Mouse (Mus musculus) forebrain, embryonic 16.5 days (tissue): ENCODE measurements around the gene Dcps. TPM values are rescaled to one million over a fixed set of nuclear protein-coding genes. Genes with fewer than 3 reads are reported as not detected.
A peak's percentile ranks its signal among the peaks of the same experiment; 100 is the strongest.

Source experiments
- ATAC-seq: fragments of 200-750 bp; cut with Nextera tagmentation; 2 replicates; pipeline ENCODE4 v1.8.0; 2017; ENCODE audit warnings: mild to moderate bottlenecking, moderate library complexity
- H3K27ac ChIP-seq: fragments of 300-500 bp; sonication (generic); 2 replicates; pipeline ENCODE4 v1.5.1; 2014; ENCODE audit warnings: low read length, control low read depth
- H3K27me3 ChIP-seq: fragments of 300-500 bp; sonication (generic); replicated peaks from 2 replicates; pipeline ENCODE4 v1.6.1; 2014; ENCODE audit warnings: low read length; ENCODE audit not compliant: control insufficient read depth, insufficient read depth
- H3K36me3 ChIP-seq: fragments of 300-500 bp; sonication (generic); 2 replicates; pipeline ENCODE4 v1.6.1; 2014; ENCODE audit not compliant: control insufficient read depth, insufficient read depth
- H3K4me1 ChIP-seq: fragments of 300-500 bp; sonication (generic); replicated peaks from 2 replicates; pipeline ENCODE4 v1.6.1; 2014; ENCODE audit warnings: low read length; ENCODE audit not compliant: control insufficient read depth, insufficient read depth
- H3K4me2 ChIP-seq: fragments of 300-500 bp; sonication (generic); 2 replicates; pipeline ENCODE4 v1.6.1; 2014; ENCODE audit warnings: mild to moderate bottlenecking, low read length, control low read depth
- H3K4me3 ChIP-seq: fragments of 300-500 bp; sonication (generic); replicated peaks from 2 replicates; pipeline ENCODE4 v1.5.1; 2014; ENCODE audit warnings: mild to moderate bottlenecking, low read length, control low read depth
- H3K9ac ChIP-seq: fragments of 300-500 bp; sonication (generic); replicated peaks from 2 replicates; pipeline ENCODE4 v1.6.1; 2014; ENCODE audit warnings: low read depth, low read length, control low read depth
- H3K9me3 ChIP-seq: fragments of 300-500 bp; sonication (generic); 2 replicates; pipeline ENCODE4 v1.6.1; 2016; ENCODE audit warnings: low read length; ENCODE audit not compliant: control insufficient read depth
- WGBS: fragments of 180-500 bp; shearing (Covaris S2); extraction: QIAGEN DNeasy Blood & Tissue Kit; methylation state at CpG from one replicate; pipeline ENCODE4 v1.1.7; 2014; 5-methylcytosine and 5-hydroxymethylcytosine counted together
- polyA plus RNA-seq: library from polyadenylated mRNA; unstranded; fragments of >200 nt; fragmentation: Nextera tagmentation; extraction: Ambion mirVana; gene quantifications from 2 replicates; pipeline ENCODE4 v1.2.1, GENCODE M21; 2015

Gene Dcps
- polyA plus RNA-seq, 1 experiment from 2014 or later = 80.4 TPM

- Histone ChIP-seq H3K9me3 (no peaks in the 10 kb centered on the region), H3K4me2 (no peak overlapping the region), H3K4me1 (peaks cover 7% of the 10 kb centered on the region), H3K27me3 (no peaks in the 10 kb centered on the region), H3K36me3 (no peaks in the 10 kb centered on the region), H3K27ac (no peak overlapping the region), H3K9ac (no peak overlapping the region), H3K4me3 (no peak overlapping the region)
- WGBS = 86% methylated on average over 6 of the region's 6 CpGs
- ATAC-seq = no peak
These were observed 48.7 kb downstream of the Dcps start for GRCm38 (mm10) chr9:35127147-35127546.

GRCm38 (mm10) chr9:35124678-35124955 lies 51.2 kb downstream of the Dcps start:
- no peaks in the 10 kb centered on the region for H3K27me3 ChIP-seq
- H3K4me2 ChIP-seq = no peak overlapping the region
- no peak overlapping the region for H3K27ac ChIP-seq
- no peak overlapping the region for H3K4me3 ChIP-seq
- H3K4me1 ChIP-seq = no peaks in the 10 kb centered on the region
- no peaks in the 10 kb centered on the region for H3K9me3 ChIP-seq
- WGBS = 94% methylated on average over 8 of the region's 8 CpGs
- H3K9ac ChIP-seq = no peak overlapping the region
- H3K36me3 ChIP-seq = no peaks in the 10 kb centered on the region
- no peak for ATAC-seq

- WGBS = 81% methylated on average over 11 of the region's 11 CpGs
- Histone ChIP-seq H3K4me3 (no peak overlapping the region), H3K27ac (no peak overlapping the region), H3K36me3 (no peaks in the 10 kb centered on the region), H3K4me1 (no peaks in the 10 kb centered on the region), H3K9me3 (no peaks in the 10 kb centered on the region), H3K27me3 (no peaks in the 10 kb centered on the region), H3K4me2 (no peak overlapping the region), H3K9ac (no peak overlapping the region)
- no peak for ATAC-seq
These were observed 51.8 kb downstream of the Dcps start for GRCm38 (mm10) chr9:35123804-35124677.

GRCm38 (mm10) chr9:35123456-35123803 lies 52.4 kb downstream of the Dcps start:
- no peak for ATAC-seq
- 43% methylated on average over 2 of the region's 2 CpGs for WGBS
- no peak overlapping the region for H3K4me3 ChIP-seq

GRCm38 (mm10) chr9:35122551-35123266 lies 53.2 kb downstream of the Dcps start:
- H3K27me3 ChIP-seq = no peaks in the 10 kb centered on the region
- 84% methylated on average over 5 of the region's 5 CpGs for WGBS
- H3K4me2 ChIP-seq = no peak overlapping the region
- H3K9ac ChIP-seq = no peak overlapping the region
- no peak overlapping the region for H3K4me3 ChIP-seq
- H3K36me3 ChIP-seq = no peaks in the 10 kb centered on the region
- no peaks in the 10 kb centered on the region for H3K9me3 ChIP-seq
- H3K27ac ChIP-seq = no peak overlapping the region
- H3K4me1 ChIP-seq = peaks cover under 1% of the 10 kb centered on the region
- no peak for ATAC-seq

More at GRCm38 (mm10) chr9:35123456-35123803, 52.4 kb downstream of the Dcps start:
- H3K9ac ChIP-seq = no peak overlapping the region
- no peak overlapping the region for H3K27ac ChIP-seq
- no peaks in the 10 kb centered on the region for H3K4me1 ChIP-seq
- H3K36me3 ChIP-seq = no peaks in the 10 kb centered on the region
- no peaks in the 10 kb centered on the region for H3K27me3 ChIP-seq
- H3K4me2 ChIP-seq = no peak overlapping the region
- H3K9me3 ChIP-seq = no peaks in the 10 kb centered on the region

GRCm38 (mm10) chr9:35119168-35119567 lies 56.7 kb downstream of the Dcps start, which contains the start of gene St3gal4:
Gene St3gal4 (minus strand): TSS chr9:35119268.
- H3K9me3 ChIP-seq = no peaks in the 10 kb centered on the region
- peaks cover 15% of the 10 kb centered on the region for H3K4me1 ChIP-seq
- H3K27me3 ChIP-seq = no peaks in the 10 kb centered on the region
- H3K27ac ChIP-seq = no peak within 1 kb of the TSS
- H3K4me3 ChIP-seq = no peak within 1 kb of the TSS
- no peaks in the 10 kb centered on the region for H3K36me3 ChIP-seq
- no peak within 1 kb of the TSS for H3K4me2 ChIP-seq
- no peak within 1 kb of the TSS for H3K9ac ChIP-seq
- ATAC-seq = no peak
- 86% methylated on average over 6 of the region's 6 CpGs for WGBS

GRCm38 (mm10) chr9:35118563-35118962 lies 57.3 kb downstream of the Dcps start:
- WGBS = 92% methylated on average over 2 of the region's 2 CpGs
- no peak for ATAC-seq
- Histone ChIP-seq H3K4me3 (no peak overlapping the region), H3K9me3 (no peaks in the 10 kb centered on the region), H3K4me2 (no peak overlapping the region), H3K9ac (no peak overlapping the region), H3K4me1 (peaks cover 15% of the 10 kb centered on the region), H3K27ac (no peak overlapping the region), H3K27me3 (no peaks in the 10 kb centered on the region), H3K36me3 (no peaks in the 10 kb centered on the region)

GRCm38 (mm10) chr9:35117384-35118295 lies 58.2 kb downstream of the Dcps start:
- Histone ChIP-seq H3K27ac (peak overlapping the region; percentile 65), H3K36me3 (no peaks in the 10 kb centered on the region), H3K9ac (peak overlapping the region; percentile 84), H3K4me2 (peak overlapping the region; percentile 86), H3K4me3 (peak overlapping the region; percentile 71), H3K4me1 (peaks cover 15% of the 10 kb centered on the region), H3K27me3 (no peaks in the 10 kb centered on the region), H3K9me3 (no peaks in the 10 kb centered on the region)
- 34% methylated on average over 15 of the region's 15 CpGs for WGBS
- ATAC-seq = peak; percentile 14; the same call in 1 of the 2 replicates
